Mouse (Mus musculus) embryonic facial prominence, embryonic 11.5 days (tissue): ENCODE measurements around the gene Ube2e1. TPM values are rescaled to one million over a fixed set of nuclear protein-coding genes. Genes with fewer than 3 reads are reported as not detected.
A peak's percentile ranks its signal among the peaks of the same experiment; 100 is the strongest.

Source experiments
- ATAC-seq: fragments of 200-750 bp; cut with Nextera tagmentation; replicated peaks from 2 replicates; pipeline ENCODE4 v1.8.0; 2017; ENCODE audit warnings: low read depth; ENCODE audit not compliant: insufficient number of reproducible peaks, low FRiP score, low TSS enrichment
- DNase-seq: peaks from one replicate; pipeline ENCODE4 v3.0.0-alpha.2; 2015; ENCODE audit warnings: low spot score
- H3K27ac ChIP-seq: fragments of 300-500 bp; sonication (generic); replicated peaks from 2 replicates; pipeline ENCODE4 v1.5.1; 2014; ENCODE audit warnings: mild to moderate bottlenecking, low read depth, low read length, control low read depth
- H3K27me3 ChIP-seq: fragments of 300-500 bp; sonication (generic); 2 replicates; pipeline ENCODE4 v1.6.1; 2014; ENCODE audit warnings: mild to moderate bottlenecking, low read length, moderate library complexity, mixed read lengths; ENCODE audit not compliant: control insufficient read depth, insufficient read depth
- H3K36me3 ChIP-seq: fragments of 300-500 bp; sonication (generic); replicated peaks from 2 replicates; pipeline ENCODE4 v1.6.1; 2014; ENCODE audit warnings: low read depth, mild to moderate bottlenecking, low read length, moderate library complexity, mixed read lengths; ENCODE audit not compliant: control insufficient read depth, insufficient read depth
- H3K4me1 ChIP-seq: fragments of 300-500 bp; sonication (generic); 2 replicates; pipeline ENCODE4 v1.6.1; 2014; ENCODE audit warnings: low read length, mixed read lengths; ENCODE audit not compliant: control insufficient read depth, insufficient read depth
- H3K4me2 ChIP-seq: fragments of 300-500 bp; sonication (generic); 2 replicates; pipeline ENCODE4 v1.6.1; 2014; ENCODE audit warnings: low read depth, mild to moderate bottlenecking, control low read depth, low read length, moderate library complexity
- H3K4me3 ChIP-seq: fragments of 300-500 bp; sonication (generic); 2 replicates; pipeline ENCODE4 v1.5.1; 2014; ENCODE audit warnings: low read depth, low read length, control low read depth
- H3K9ac ChIP-seq: fragments of 300-500 bp; sonication (generic); replicated peaks from 2 replicates; pipeline ENCODE4 v1.6.1; 2014; ENCODE audit warnings: mild to moderate bottlenecking, control low read depth, low read length
- H3K9me3 ChIP-seq: fragments of 300-500 bp; sonication (generic); replicated peaks from 2 replicates; pipeline ENCODE4 v1.6.1; 2016; ENCODE audit warnings: mild to moderate bottlenecking, low read length, inconsistent platforms, mixed read lengths; ENCODE audit not compliant: control insufficient read depth
- WGBS: fragments of 180-500 bp; shearing (Covaris S2); extraction: QIAGEN DNeasy Blood & Tissue Kit; methylation state at CpG from one replicate; pipeline ENCODE4 v1.1.7; 2014; 5-methylcytosine and 5-hydroxymethylcytosine counted together
- polyA plus RNA-seq: library from polyadenylated mRNA; unstranded; fragments of >200 nt; fragmentation: Nextera tagmentation; extraction: Ambion mirVana; gene quantifications from 2 replicates; pipeline ENCODE4 v1.2.1, GENCODE M21; 2014

The Ube2e1 gene
- polyA plus RNA-seq, 1 experiment from 2014 or later = 62.2 TPM

DNA sequence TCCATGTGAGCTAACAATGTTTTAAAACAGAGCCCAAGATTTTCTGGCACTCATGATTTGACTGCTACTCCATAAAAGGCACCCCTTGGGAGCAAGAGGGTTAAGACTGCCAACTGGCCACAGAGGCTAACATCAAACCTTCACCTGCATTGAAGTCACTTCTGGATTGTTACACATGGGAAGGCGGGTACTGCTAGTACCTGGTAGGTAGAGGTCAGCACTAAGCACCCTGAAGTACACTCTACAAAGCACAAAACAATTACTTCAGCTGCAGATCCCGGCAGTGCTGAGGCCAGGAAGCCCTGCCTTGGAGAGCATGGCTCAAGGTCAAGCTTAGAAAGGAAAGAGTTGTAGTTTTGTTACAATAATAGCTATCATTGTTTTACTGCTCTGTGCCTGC, 44.3 kb downstream of the Ube2e1 start:
- H3K9ac ChIP-seq = no peak overlapping the region

DNA sequence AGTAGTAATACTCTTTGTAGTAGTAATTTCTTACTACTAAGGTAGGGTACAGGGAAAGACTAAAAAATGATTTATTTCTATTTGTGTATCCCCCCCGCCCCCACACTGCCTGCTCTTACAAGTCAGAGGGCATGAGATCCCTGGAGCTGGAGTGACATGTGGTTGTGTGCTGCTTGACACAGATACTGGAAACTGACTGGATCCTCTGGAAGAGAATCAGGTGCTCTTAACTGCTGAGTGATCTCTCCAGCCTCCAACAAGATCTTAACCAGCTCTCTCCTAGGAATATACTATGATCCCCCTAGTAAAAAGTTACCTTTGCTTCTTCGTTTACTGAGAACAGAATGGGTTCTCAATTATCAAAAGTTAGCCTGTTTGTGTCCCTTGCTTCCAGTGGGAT, 45.2 kb downstream of the Ube2e1 start:
- 78% methylated on average over 2 of the region's 2 CpGs for WGBS

More for the DNA sequence above, 44.3 kb downstream of the Ube2e1 start:
- H3K27ac ChIP-seq = no peak overlapping the region
- no peaks in the 10 kb centered on the region for H3K4me1 ChIP-seq
- no peak overlapping the region for H3K4me3 ChIP-seq
- H3K27me3 ChIP-seq = no peaks in the 10 kb centered on the region
- no peak overlapping the region for H3K4me2 ChIP-seq
- 76% methylated on average over 2 of the region's 2 CpGs for WGBS
- no peaks in the 10 kb centered on the region for H3K36me3 ChIP-seq
- H3K9me3 ChIP-seq = no peaks in the 10 kb centered on the region
- DNase-seq = no peak
- no peak for ATAC-seq

DNA sequence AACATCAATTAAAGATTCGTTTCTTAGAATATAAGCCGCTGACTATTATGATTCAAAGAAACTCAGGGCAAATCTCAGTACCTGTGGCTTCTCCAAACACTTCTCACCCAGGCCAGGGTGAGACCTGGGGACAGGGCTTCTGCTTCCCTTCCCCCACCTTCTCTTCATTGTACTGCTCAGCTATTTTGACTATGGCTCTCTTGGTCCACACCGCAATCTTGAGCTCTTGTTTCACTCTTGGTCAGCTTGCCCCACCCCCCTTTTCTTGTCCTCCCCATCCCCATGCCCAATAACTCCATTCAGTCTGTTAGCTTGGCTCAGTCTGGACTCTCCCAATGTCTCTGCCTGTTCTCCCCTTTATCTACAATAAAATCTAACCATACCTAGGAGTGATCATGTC, 46.2 kb downstream of the Ube2e1 start:
- Histone ChIP-seq H3K4me3 (no peak overlapping the region), H3K27ac (no peak overlapping the region), H3K4me2 (no peak overlapping the region), H3K27me3 (no peaks in the 10 kb centered on the region), H3K4me1 (no peaks in the 10 kb centered on the region), H3K9ac (no peak overlapping the region), H3K36me3 (no peaks in the 10 kb centered on the region), H3K9me3 (no peaks in the 10 kb centered on the region)
- DNase-seq = no peak
- ATAC-seq = no peak
- 92% methylated on average over 3 of the region's 3 CpGs for WGBS

More for the DNA sequence above, 45.2 kb downstream of the Ube2e1 start:
- H3K27me3 ChIP-seq = no peaks in the 10 kb centered on the region
- no peaks in the 10 kb centered on the region for H3K36me3 ChIP-seq
- H3K4me1 ChIP-seq = no peaks in the 10 kb centered on the region
- DNase-seq (no peak), ATAC-seq (no peak)
- H3K27ac ChIP-seq = no peak overlapping the region
- H3K9me3 ChIP-seq = no peaks in the 10 kb centered on the region
- no peak overlapping the region for H3K9ac ChIP-seq
- H3K4me2 ChIP-seq = no peak overlapping the region
- H3K4me3 ChIP-seq = no peak overlapping the region

DNA sequence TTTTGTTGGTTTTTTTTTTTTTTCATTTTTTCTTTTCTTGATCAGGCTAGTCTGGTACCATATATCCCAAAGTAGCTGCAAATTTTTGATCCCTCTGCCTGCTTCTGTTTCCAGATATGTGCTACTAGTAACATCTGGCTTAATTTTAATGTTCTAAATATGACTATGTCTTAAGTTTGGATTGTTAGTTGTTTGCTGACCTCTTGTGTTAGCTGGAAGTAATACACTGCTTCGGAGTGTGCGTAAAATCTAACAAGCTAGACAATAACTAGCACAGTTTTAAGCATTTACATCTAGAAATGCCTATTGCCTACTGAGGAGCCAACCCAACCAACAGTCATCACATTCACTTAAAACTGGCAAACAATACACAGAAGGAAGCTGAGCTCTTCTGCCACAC, 47.1 kb downstream of the Ube2e1 start:
- no peaks in the 10 kb centered on the region; the same call in 1 of the 2 replicates for H3K36me3 ChIP-seq
- no peak overlapping the region for H3K4me3 ChIP-seq
- ATAC-seq = no peak
- H3K9ac ChIP-seq = no peak overlapping the region
- no peaks in the 10 kb centered on the region for H3K9me3 ChIP-seq
- H3K4me1 ChIP-seq = no peaks in the 10 kb centered on the region
- no peak overlapping the region for H3K4me2 ChIP-seq
- 83% methylated on average over 2 of the region's 2 CpGs for WGBS
- peak; percentile 23 for DNase-seq
- H3K27ac ChIP-seq = no peak overlapping the region
- H3K27me3 ChIP-seq = no peaks in the 10 kb centered on the region

DNA sequence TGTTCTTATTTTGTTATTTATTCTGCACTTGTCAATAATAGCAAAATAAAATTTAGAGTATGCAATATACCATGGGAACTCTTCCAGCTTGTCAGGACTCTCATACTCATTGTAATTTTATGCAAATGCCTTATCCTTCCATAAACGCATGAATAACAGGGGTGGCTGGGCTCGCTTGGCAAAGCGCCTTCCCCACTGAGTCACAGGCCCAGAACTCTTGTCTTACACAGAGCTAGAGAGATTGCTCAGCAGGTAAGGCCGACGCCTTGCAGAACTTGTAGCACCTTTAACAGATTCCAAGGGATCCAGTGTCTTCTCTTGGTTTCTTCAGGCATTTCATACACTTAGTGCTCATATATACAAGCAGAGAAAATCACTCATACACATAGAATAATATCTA, 51.3 kb downstream of the Ube2e1 start:
- WGBS = 93% methylated on average over 5 of the region's 5 CpGs
- no peaks in the 10 kb centered on the region; the same call in 1 of the 2 replicates for H3K36me3 ChIP-seq

DNA sequence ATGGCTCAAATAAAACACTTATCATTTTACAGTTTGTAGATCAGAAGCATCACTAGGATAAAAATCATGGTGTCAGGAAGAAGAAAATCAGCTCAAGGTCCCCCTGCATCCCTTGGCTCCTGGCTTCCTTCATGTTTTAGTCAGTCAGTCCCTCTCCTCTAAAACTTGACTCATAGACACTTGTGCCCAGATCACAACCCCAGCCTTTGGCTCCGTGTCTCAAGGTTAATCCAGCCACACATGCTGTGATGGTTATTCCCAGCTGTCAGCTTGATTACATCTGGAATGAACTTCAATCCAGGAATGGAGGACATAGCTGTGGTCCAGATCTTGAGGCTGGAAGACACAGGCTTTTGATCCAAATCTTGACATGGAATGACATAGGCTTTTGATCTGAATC, 57.1 kb downstream of the Ube2e1 start:
- H3K9ac ChIP-seq = no peak overlapping the region
- no peak overlapping the region for H3K4me2 ChIP-seq
- H3K9me3 ChIP-seq = no peaks in the 10 kb centered on the region
- no peak overlapping the region for H3K27ac ChIP-seq
- H3K36me3 ChIP-seq = no peaks in the 10 kb centered on the region; the same call in 1 of the 2 replicates
- no peaks in the 10 kb centered on the region for H3K27me3 ChIP-seq
- no peak overlapping the region for H3K4me3 ChIP-seq
- DNase-seq (no peak), ATAC-seq (no peak)
- 79% methylated on average over 1 of the region's 1 CpGs for WGBS
- no peaks in the 10 kb centered on the region for H3K4me1 ChIP-seq

More for the DNA sequence above, 51.3 kb downstream of the Ube2e1 start:
- no peak overlapping the region for H3K9ac ChIP-seq
- no peak for ATAC-seq
- H3K27me3 ChIP-seq = no peaks in the 10 kb centered on the region
- H3K4me3 ChIP-seq = no peak overlapping the region
- H3K27ac ChIP-seq = no peak overlapping the region
- H3K4me2 ChIP-seq = no peak overlapping the region
- no peak for DNase-seq
- H3K4me1 ChIP-seq = no peaks in the 10 kb centered on the region
- no peaks in the 10 kb centered on the region for H3K9me3 ChIP-seq

DNA sequence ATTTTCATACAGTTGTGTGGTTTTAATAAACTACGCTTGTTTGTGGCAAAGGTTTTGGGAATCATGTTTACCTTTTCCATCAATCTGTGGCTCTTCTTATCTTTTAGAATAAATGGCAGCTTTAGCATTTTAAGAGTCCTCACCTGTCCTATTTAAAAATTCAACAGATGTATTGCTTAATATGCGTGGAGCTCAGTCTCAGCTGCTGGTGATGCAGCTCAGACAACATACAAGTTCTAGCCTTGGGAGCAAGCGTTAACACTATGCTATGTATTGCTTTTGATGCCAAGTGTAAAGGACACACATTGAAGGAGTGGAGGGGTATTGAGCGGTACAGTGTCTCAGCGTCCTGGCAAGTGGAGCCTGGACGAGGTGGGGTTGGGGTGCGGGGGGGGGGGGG, 60.0 kb downstream of the Ube2e1 start:
- Histone ChIP-seq H3K36me3 (peaks cover 6% of the 10 kb centered on the region; the same call in 1 of the 2 replicates), H3K9me3 (no peaks in the 10 kb centered on the region), H3K9ac (no peak overlapping the region; the same call in 1 of the 2 replicates), H3K4me1 (no peaks in the 10 kb centered on the region), H3K27me3 (no peaks in the 10 kb centered on the region), H3K4me3 (peak overlapping the region; percentile 87), H3K27ac (no peak overlapping the region), H3K4me2 (peak overlapping the region; percentile 57)
- no peak for ATAC-seq
- WGBS = 12% methylated on average over 7 of the region's 7 CpGs
- no peak for DNase-seq

DNA sequence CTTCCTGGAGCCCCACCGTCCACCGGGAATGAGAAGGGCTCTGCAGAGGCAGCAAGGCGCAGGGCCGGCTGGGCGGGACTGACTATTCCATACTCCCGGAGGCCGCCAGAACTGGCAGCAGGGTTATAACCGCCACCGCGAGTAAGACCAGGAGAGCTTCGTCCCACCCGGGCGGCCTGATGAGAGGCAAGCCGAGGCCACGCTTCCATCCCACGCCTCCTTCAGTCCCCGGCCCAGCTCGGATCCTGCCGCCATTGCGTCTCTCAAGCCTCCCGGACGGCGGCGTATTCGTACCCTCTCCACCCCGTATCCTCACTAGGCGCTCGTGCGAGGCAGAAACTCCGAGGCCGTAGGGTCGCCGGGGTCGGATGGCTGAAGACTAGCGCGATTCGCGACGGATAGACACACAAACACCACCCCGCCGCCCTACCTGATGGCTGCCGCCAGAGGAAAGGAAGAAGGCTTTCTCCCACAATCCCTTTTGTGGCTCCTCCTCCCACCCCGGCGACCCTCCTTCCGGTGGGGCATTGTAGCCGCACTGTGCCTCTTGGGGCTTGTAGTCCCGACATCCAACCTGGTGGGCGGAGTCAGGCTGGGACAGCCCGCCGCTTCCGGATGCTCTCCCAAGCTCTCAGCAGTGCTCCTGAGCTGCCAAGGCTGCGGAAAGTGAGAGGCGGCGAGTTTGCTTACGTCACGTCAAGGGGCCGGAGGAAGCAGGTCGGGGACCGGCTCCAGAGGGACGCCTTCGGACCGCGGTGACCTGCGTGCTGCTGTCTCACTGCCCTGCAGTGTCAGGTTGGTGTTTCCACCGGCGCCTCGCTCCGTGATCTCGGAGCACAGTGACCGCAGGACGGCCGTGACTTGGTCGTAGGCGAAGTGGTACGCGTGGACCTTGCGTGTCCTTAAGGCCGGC, 60.9 kb downstream of the Ube2e1 start, which contains the start of the genes Nkiras1 and Rpl15:
Nkiras1 (plus strand) TSS at position 608 of the 913 bp plus-strand sequence.
Rpl15 (minus strand) TSS at position 863 of the 913 bp plus-strand sequence.
- peak within 1 kb of the TSS; percentile 48 for H3K27ac ChIP-seq
- no peaks in the 10 kb centered on the region for H3K4me1 ChIP-seq
- H3K9ac ChIP-seq = peak within 1 kb of the TSS; percentile 97
- peak; percentile 98 for DNase-seq
- ATAC-seq = peak; percentile 100
- H3K27me3 ChIP-seq = no peaks in the 10 kb centered on the region
- no peaks in the 10 kb centered on the region for H3K9me3 ChIP-seq
- under 1% methylated on average over 77 of the region's 78 CpGs for WGBS
- peak within 1 kb of the TSS; percentile 67 for H3K4me2 ChIP-seq
- H3K4me3 ChIP-seq = peak within 1 kb of the TSS; percentile 87
- peaks cover 6% of the 10 kb centered on the region; the same call in 1 of the 2 replicates for H3K36me3 ChIP-seq
